Mouse (Mus musculus) liver, postnatal 0 days (tissue): Measurements from ENCODE around the gene Bms1.

ENCODE experiments used
- CTCF ChIP-seq: sonication (generic); IDR thresholded peaks from 2 replicates; pipeline ENCODE4 v1.5.1; 2016; ENCODE audit warnings: antibody characterized with exemption, low read depth
- EP300 ChIP-seq: IDR thresholded peaks from 2 replicates; pipeline ENCODE4 v1.6.1; 2016; ENCODE audit warnings: antibody characterized with exemption, low read depth, mild to moderate bottlenecking

DNA sequence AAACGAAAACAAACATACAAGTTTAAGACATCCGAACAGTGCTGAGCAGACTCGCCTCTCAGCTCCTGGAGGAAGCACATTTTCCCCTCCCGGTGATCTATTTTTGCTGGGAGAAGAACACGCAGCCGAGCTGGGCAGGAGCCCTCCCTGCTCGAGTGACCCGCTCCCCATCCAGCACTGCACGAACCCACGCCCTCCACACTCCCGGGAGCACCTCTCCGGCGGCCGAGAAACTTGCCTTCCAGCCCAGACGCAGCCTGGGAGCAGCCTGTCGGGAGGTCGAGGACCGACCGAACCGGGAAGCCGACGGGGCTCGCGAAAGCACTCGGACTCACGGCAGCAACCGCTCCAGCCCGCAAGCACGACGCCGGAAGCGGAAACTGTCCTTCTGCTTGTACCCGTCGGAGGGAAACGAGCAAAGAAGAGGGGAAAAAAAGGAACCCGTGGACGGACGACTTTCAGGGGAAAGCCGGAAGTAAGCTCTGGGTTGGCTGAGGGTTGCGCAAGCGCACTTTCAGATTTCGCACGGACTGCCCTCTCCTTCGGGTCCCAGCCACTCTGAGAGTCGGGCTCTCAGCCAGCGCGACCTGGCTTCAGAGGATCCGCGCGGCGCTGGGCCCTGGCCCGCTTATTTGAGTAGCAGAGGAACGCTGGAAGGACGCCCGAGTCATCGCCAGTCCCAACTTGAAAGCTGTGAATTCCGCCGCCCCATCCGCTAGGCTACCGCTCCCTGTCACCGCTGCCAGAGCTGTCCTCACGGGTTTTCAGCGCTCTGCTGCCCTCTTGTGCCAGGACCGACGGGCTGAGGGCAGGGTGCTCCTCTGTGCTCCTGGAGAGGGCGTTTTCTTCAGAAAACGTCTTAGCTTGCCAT is at the start of gene Bms1:
- TF ChIP-seq CTCF (peak; percentile 99), EP300 (peak; percentile 57; the same call in 1 of the 2 replicates)
